Mouse (Mus musculus): ENCODE results near the gene Dock8. TPM values are rescaled to one million over a fixed set of nuclear protein-coding genes. Genes with fewer than 3 reads are reported as not detected.

The Dock8 gene
- polyA plus RNA-seq, 1 experiment = 1.4 TPM

GRCm38 (mm10) chr19:25002828-25003227 is 3.5 kb downstream of the Dock8 start:
- H3K79me2 ChIP-seq (ENCODE audit: control insufficient read depth, insufficient read depth) = no peaks in the 10 kb centered on the region
- H3K36me3 ChIP-seq (ENCODE audit: control insufficient read depth, insufficient read depth) = no peaks in the 10 kb centered on the region
- no peak overlapping the region for H3K4me3 ChIP-seq
- no peak overlapping the region for H3ac ChIP-seq (ENCODE audit: control insufficient read depth, insufficient read length)
- no peak for TF ChIP-seq TCF12 (IDR thresholded peaks at IDR 0.05; ENCODE audit: insufficient read depth, poor library complexity, severe bottlenecking)
- no peak for TF ChIP-seq SRF (IDR thresholded peaks at IDR 0.05; ENCODE audit: control insufficient read depth, insufficient read length, low read depth)
- no peak for TF ChIP-seq MYOD1 (IDR thresholded peaks at IDR 0.05; ENCODE audit: control insufficient read depth in 1 of 3, insufficient read length in 2 of 3, low read depth in 2 of 3)
- no peak for TF ChIP-seq USF1 (IDR thresholded peaks at IDR 0.05; ENCODE audit: low read depth)
- no peak for TF ChIP-seq E2F4 (IDR thresholded peaks at IDR 0.05; ENCODE audit: insufficient read depth)
- TF ChIP-seq POLR2AphosphoS2 (IDR thresholded peaks at IDR 0.05; ENCODE audit: insufficient read length, low read depth) = no peak
- no peak for TF ChIP-seq MAX (IDR thresholded peaks at IDR 0.05; ENCODE audit: low read depth)
- no peak for TF ChIP-seq REST (IDR thresholded peaks at IDR 0.05; ENCODE audit: insufficient read depth, insufficient read length)
- no peak for TF ChIP-seq TCF3 (IDR thresholded peaks at IDR 0.05; ENCODE audit: insufficient read length, low read depth)
- TF ChIP-seq MYOG (IDR thresholded peaks at IDR 0.05; ENCODE audit: control insufficient read depth in 1 of 3, insufficient read depth in 1 of 3, insufficient read length in 2 of 3, low read depth in 2 of 3) = no peak
- H3K27me3 ChIP-seq (ENCODE audit: control insufficient read depth, insufficient read depth, insufficient read length) = no peaks in the 10 kb centered on the region
- no peak overlapping the region for H3K4me2 ChIP-seq (ENCODE audit: low read depth)

GRCm38 (mm10) chr19:25003810-25004209 is 4.5 kb downstream of the Dock8 start:
- TF ChIP-seq USF1 (IDR thresholded peaks at IDR 0.05; ENCODE audit: low read depth) (no peak), E2F4 (IDR thresholded peaks at IDR 0.05; ENCODE audit: insufficient read depth) (no peak), SRF (IDR thresholded peaks at IDR 0.05; ENCODE audit: control insufficient read depth, insufficient read length, low read depth) (no peak), TCF3 (IDR thresholded peaks at IDR 0.05; ENCODE audit: insufficient read length, low read depth) (no peak), REST (IDR thresholded peaks at IDR 0.05; ENCODE audit: insufficient read depth, insufficient read length) (no peak), CEBPB (IDR thresholded peaks at IDR 0.05; ENCODE audit: insufficient read depth, poor library complexity, severe bottlenecking) (no peak), POLR2AphosphoS2 (IDR thresholded peaks at IDR 0.05; ENCODE audit: insufficient read length, low read depth) (no peak), MAX (IDR thresholded peaks at IDR 0.05; ENCODE audit: low read depth) (no peak), MYOD1 (IDR thresholded peaks at IDR 0.05; ENCODE audit: control insufficient read depth in 1 of 3, insufficient read length in 2 of 3, low read depth in 2 of 3) (no peak), POLR2A (IDR thresholded peaks at IDR 0.05; ENCODE audit: insufficient read length, low read depth) (no peak), MYOG (IDR thresholded peaks at IDR 0.05; ENCODE audit: control insufficient read depth in 1 of 3, insufficient read depth in 1 of 3, insufficient read length in 2 of 3, low read depth in 2 of 3) (no peak), TCF12 (IDR thresholded peaks at IDR 0.05; ENCODE audit: insufficient read depth, poor library complexity, severe bottlenecking) (no peak)
- Histone ChIP-seq H3K4me3 (no peak overlapping the region), H3ac (ENCODE audit: control insufficient read depth, insufficient read length) (no peak overlapping the region), H3K27me3 (ENCODE audit: control insufficient read depth, insufficient read depth, insufficient read length) (no peaks in the 10 kb centered on the region), H3K4me2 (ENCODE audit: low read depth) (no peak overlapping the region), H3K79me2 (ENCODE audit: control insufficient read depth, insufficient read depth) (no peaks in the 10 kb centered on the region), H3K36me3 (ENCODE audit: control insufficient read depth, insufficient read depth) (no peaks in the 10 kb centered on the region)

GRCm38 (mm10) chr19:25006686-25007085 is 7.4 kb downstream of the Dock8 start:
- no peaks in the 10 kb centered on the region for H3K36me3 ChIP-seq (ENCODE audit: control insufficient read depth, insufficient read depth)

GRCm38 (mm10) chr19:25008509-25008908 is 9.2 kb downstream of the Dock8 start:
- Histone ChIP-seq H3K4me3 (no peak overlapping the region), H3K79me2 (ENCODE audit: control insufficient read depth, insufficient read depth) (no peaks in the 10 kb centered on the region), H3K4me2 (ENCODE audit: low read depth) (no peak overlapping the region), H3K27me3 (ENCODE audit: control insufficient read depth, insufficient read depth, insufficient read length) (no peaks in the 10 kb centered on the region), H3ac (ENCODE audit: control insufficient read depth, insufficient read length) (no peak overlapping the region), H3K36me3 (ENCODE audit: control insufficient read depth, insufficient read depth) (no peaks in the 10 kb centered on the region)
- TF ChIP-seq USF1 (IDR thresholded peaks at IDR 0.05; ENCODE audit: low read depth) (no peak), POLR2A (IDR thresholded peaks at IDR 0.05; ENCODE audit: insufficient read length, low read depth) (no peak), MYOG (IDR thresholded peaks at IDR 0.05; ENCODE audit: control insufficient read depth in 1 of 3, insufficient read depth in 1 of 3, insufficient read length in 2 of 3, low read depth in 2 of 3) (no peak), TCF12 (IDR thresholded peaks at IDR 0.05; ENCODE audit: insufficient read depth, poor library complexity, severe bottlenecking) (no peak), TCF3 (IDR thresholded peaks at IDR 0.05; ENCODE audit: insufficient read length, low read depth) (no peak), E2F4 (IDR thresholded peaks at IDR 0.05; ENCODE audit: insufficient read depth) (no peak), MYOD1 (IDR thresholded peaks at IDR 0.05; ENCODE audit: control insufficient read depth in 1 of 3, insufficient read length in 2 of 3, low read depth in 2 of 3) (no peak), MAX (IDR thresholded peaks at IDR 0.05; ENCODE audit: low read depth) (no peak), SRF (IDR thresholded peaks at IDR 0.05; ENCODE audit: control insufficient read depth, insufficient read length, low read depth) (no peak), POLR2AphosphoS2 (IDR thresholded peaks at IDR 0.05; ENCODE audit: insufficient read length, low read depth) (no peak), CEBPB (IDR thresholded peaks at IDR 0.05; ENCODE audit: insufficient read depth, poor library complexity, severe bottlenecking) (no peak)

More at GRCm38 (mm10) chr19:25006686-25007085, 7.4 kb downstream of the Dock8 start:
- Histone ChIP-seq H3K27me3 (ENCODE audit: control insufficient read depth, insufficient read depth, insufficient read length) (no peaks in the 10 kb centered on the region), H3K79me2 (ENCODE audit: control insufficient read depth, insufficient read depth) (no peaks in the 10 kb centered on the region), H3K4me3 (no peak overlapping the region), H3K4me2 (ENCODE audit: low read depth) (no peak overlapping the region), H3ac (ENCODE audit: control insufficient read depth, insufficient read length) (no peak overlapping the region)
- no peak for TF ChIP-seq REST (IDR thresholded peaks at IDR 0.05; ENCODE audit: insufficient read depth, insufficient read length)
- TF ChIP-seq MYOD1 (IDR thresholded peaks at IDR 0.05; ENCODE audit: control insufficient read depth in 1 of 3, insufficient read length in 2 of 3, low read depth in 2 of 3) = no peak
- no peak for TF ChIP-seq MYOG (IDR thresholded peaks at IDR 0.05; ENCODE audit: control insufficient read depth in 1 of 3, insufficient read depth in 1 of 3, insufficient read length in 2 of 3, low read depth in 2 of 3)
- TF ChIP-seq POLR2A (IDR thresholded peaks at IDR 0.05; ENCODE audit: insufficient read length, low read depth) = no peak
- no peak for TF ChIP-seq TCF12 (IDR thresholded peaks at IDR 0.05; ENCODE audit: insufficient read depth, poor library complexity, severe bottlenecking)

GRCm38 (mm10) chr19:25022766-25023165 is 23.4 kb downstream of the Dock8 start:
- no peak overlapping the region for H3K4me3 ChIP-seq
- no peaks in the 10 kb centered on the region for H3K27me3 ChIP-seq (ENCODE audit: control insufficient read depth, insufficient read depth, insufficient read length)
- no peaks in the 10 kb centered on the region for H3K79me2 ChIP-seq (ENCODE audit: control insufficient read depth, insufficient read depth)
- H3ac ChIP-seq (ENCODE audit: control insufficient read depth, insufficient read length) = no peak overlapping the region
- no peak overlapping the region for H3K4me2 ChIP-seq (ENCODE audit: low read depth)
- TF ChIP-seq TCF12 (IDR thresholded peaks at IDR 0.05; ENCODE audit: insufficient read depth, poor library complexity, severe bottlenecking) = no peak
- no peak for TF ChIP-seq REST (IDR thresholded peaks at IDR 0.05; ENCODE audit: insufficient read depth, insufficient read length)
- TF ChIP-seq SRF (IDR thresholded peaks at IDR 0.05; ENCODE audit: control insufficient read depth, insufficient read length, low read depth) = no peak
- TF ChIP-seq CEBPB (IDR thresholded peaks at IDR 0.05; ENCODE audit: insufficient read depth, poor library complexity, severe bottlenecking) = no peak
- TF ChIP-seq E2F4 (IDR thresholded peaks at IDR 0.05; ENCODE audit: insufficient read depth) = no peak
- no peak for TF ChIP-seq POLR2AphosphoS2 (IDR thresholded peaks at IDR 0.05; ENCODE audit: insufficient read length, low read depth)
- no peak for TF ChIP-seq POLR2A (IDR thresholded peaks at IDR 0.05; ENCODE audit: insufficient read length, low read depth)
- TF ChIP-seq MYOD1 (IDR thresholded peaks at IDR 0.05; ENCODE audit: control insufficient read depth in 1 of 3, insufficient read length in 2 of 3, low read depth in 2 of 3) = peak in 2 of 3 experiments; percentile 18 to 23
- no peak for TF ChIP-seq TCF3 (IDR thresholded peaks at IDR 0.05; ENCODE audit: insufficient read length, low read depth)
- TF ChIP-seq MAX (IDR thresholded peaks at IDR 0.05; ENCODE audit: low read depth) = no peak
- TF ChIP-seq MYOG (IDR thresholded peaks at IDR 0.05; ENCODE audit: control insufficient read depth in 1 of 3, insufficient read depth in 1 of 3, insufficient read length in 2 of 3, low read depth in 2 of 3) = peak in 1 of 3 experiments; percentile 17
- H3K36me3 ChIP-seq (ENCODE audit: control insufficient read depth, insufficient read depth) = no peaks in the 10 kb centered on the region

Data from myocyte (in vitro differentiated cells).